Mouse (Mus musculus) liver, embryonic 11.5 days (tissue): ENCODE data around the gene Wdr18. TPM values are rescaled to one million over a fixed set of nuclear protein-coding genes. Genes with fewer than 3 reads are reported as not detected.
A peak's percentile ranks its signal among the peaks of the same experiment; 100 is the strongest.

ENCODE experiments used
- ATAC-seq: fragments of 200-750 bp; cut with Nextera tagmentation; replicated peaks from 2 replicates; pipeline ENCODE4 v1.8.0; 2017; ENCODE audit warnings: moderate number of reproducible peaks, mild to moderate bottlenecking, moderate TSS enrichment, moderate library complexity; ENCODE audit not compliant: low FRiP score
- DNase-seq: peaks from one replicate; pipeline ENCODE4 v3.0.0-alpha.2; 2017; ENCODE audit warnings: low spot score
- H3K27ac ChIP-seq: fragments of 300-500 bp; sonication (generic); 2 replicates; pipeline ENCODE4 v1.5.1; 2014; ENCODE audit warnings: mild to moderate bottlenecking, low read depth, low read length, control low read depth
- H3K27me3 ChIP-seq: fragments of 300-500 bp; sonication (generic); replicated peaks from 2 replicates; pipeline ENCODE4 v1.6.1; 2014; ENCODE audit warnings: low read length, mixed read lengths; ENCODE audit not compliant: control insufficient read depth, insufficient read depth
- H3K36me3 ChIP-seq: fragments of 300-500 bp; sonication (generic); 2 replicates; pipeline ENCODE4 v1.6.1; 2014; ENCODE audit warnings: mild to moderate bottlenecking, low read length, moderate library complexity, mixed read lengths; ENCODE audit not compliant: control insufficient read depth, insufficient read depth
- H3K4me1 ChIP-seq: fragments of 300-500 bp; sonication (generic); replicated peaks from 2 replicates; pipeline ENCODE4 v1.6.1; 2014; ENCODE audit warnings: low read length, mixed read lengths; ENCODE audit not compliant: control insufficient read depth, insufficient read depth
- H3K4me2 ChIP-seq: fragments of 300-500 bp; sonication (generic); 2 replicates; pipeline ENCODE4 v1.6.1; 2014; ENCODE audit warnings: mild to moderate bottlenecking, control low read depth, moderate library complexity
- H3K4me3 ChIP-seq: fragments of 300-500 bp; sonication (generic); 2 replicates; pipeline ENCODE4 v1.5.1; 2014; ENCODE audit warnings: low read depth, low read length, control low read depth
- H3K9ac ChIP-seq: fragments of 300-500 bp; sonication (generic); 2 replicates; pipeline ENCODE4 v1.6.1; 2014; ENCODE audit warnings: low read depth, low read length, control low read depth
- H3K9me3 ChIP-seq: fragments of 300-500 bp; sonication (generic); 2 replicates; pipeline ENCODE4 v1.6.1; 2016; ENCODE audit warnings: low read length, inconsistent platforms, mixed read lengths; ENCODE audit not compliant: control insufficient read depth
- WGBS: fragments of 180-500 bp; shearing (Covaris S2); extraction: QIAGEN DNeasy Blood & Tissue Kit; methylation state at CpG from one replicate; pipeline ENCODE4 v1.1.7; 2014; 5-methylcytosine and 5-hydroxymethylcytosine counted together
- polyA plus RNA-seq: library from polyadenylated mRNA; unstranded; fragments of >200 nt; fragmentation: Nextera tagmentation; extraction: Ambion mirVana; gene quantifications from 2 replicates; pipeline ENCODE4 v1.2.1, GENCODE M21; 2014

The Wdr18 gene
- polyA plus RNA-seq, 1 experiment from 2014 or later: 164 TPM

- Histone ChIP-seq H3K27me3 (peaks cover 9% of the 10 kb centered on the region), H3K27ac (no peak overlapping the region), H3K4me3 (no peak overlapping the region), H3K9me3 (no peaks in the 10 kb centered on the region), H3K36me3 (peaks cover 64% of the 10 kb centered on the region), H3K4me2 (no peak overlapping the region), H3K9ac (no peak overlapping the region), H3K4me1 (peaks cover 9% of the 10 kb centered on the region)
- WGBS: 88% methylated on average over 5 of the region's 5 CpGs
- no peak for ATAC-seq
- no peak for DNase-seq
Measured at GRCm38 (mm10) chr10:79965325-79965724, 5.4 kb downstream of the Wdr18 start.

GRCm38 (mm10) chr10:79966886-79967400 lies 7.0 kb downstream of the Wdr18 start:
- H3K36me3 ChIP-seq: peaks cover 56% of the 10 kb centered on the region

GRCm38 (mm10) chr10:79968181-79968580 lies 8.2 kb downstream of the Wdr18 start:
- Histone ChIP-seq H3K4me3 (no peak overlapping the region), H3K4me2 (no peak overlapping the region), H3K9ac (no peak overlapping the region), H3K4me1 (peaks cover 5% of the 10 kb centered on the region; the same call in 1 of the 2 replicates), H3K27ac (no peak overlapping the region), H3K9me3 (no peaks in the 10 kb centered on the region), H3K36me3 (peaks cover 44% of the 10 kb centered on the region), H3K27me3 (peaks cover 38% of the 10 kb centered on the region)
- ATAC-seq (no peak), DNase-seq (no peak)
- WGBS: 81% methylated on average over 1 of the region's 1 CpGs

More at GRCm38 (mm10) chr10:79966886-79967400, 7.0 kb downstream of the Wdr18 start:
- Histone ChIP-seq H3K9me3 (no peaks in the 10 kb centered on the region), H3K4me1 (peaks cover 5% of the 10 kb centered on the region; the same call in 1 of the 2 replicates), H3K4me2 (no peak overlapping the region), H3K27me3 (peaks cover 26% of the 10 kb centered on the region), H3K27ac (no peak overlapping the region), H3K9ac (no peak overlapping the region), H3K4me3 (no peak overlapping the region)
- DNase-seq (no peak), ATAC-seq (no peak)
- 87% methylated on average over 5 of the region's 5 CpGs for WGBS

GRCm38 (mm10) chr10:79969124-79969568 lies 9.2 kb downstream of the Wdr18 start:
- H3K27me3 ChIP-seq: peaks cover 40% of the 10 kb centered on the region
- 29% methylated on average over 3 of the region's 3 CpGs for WGBS

DNA sequence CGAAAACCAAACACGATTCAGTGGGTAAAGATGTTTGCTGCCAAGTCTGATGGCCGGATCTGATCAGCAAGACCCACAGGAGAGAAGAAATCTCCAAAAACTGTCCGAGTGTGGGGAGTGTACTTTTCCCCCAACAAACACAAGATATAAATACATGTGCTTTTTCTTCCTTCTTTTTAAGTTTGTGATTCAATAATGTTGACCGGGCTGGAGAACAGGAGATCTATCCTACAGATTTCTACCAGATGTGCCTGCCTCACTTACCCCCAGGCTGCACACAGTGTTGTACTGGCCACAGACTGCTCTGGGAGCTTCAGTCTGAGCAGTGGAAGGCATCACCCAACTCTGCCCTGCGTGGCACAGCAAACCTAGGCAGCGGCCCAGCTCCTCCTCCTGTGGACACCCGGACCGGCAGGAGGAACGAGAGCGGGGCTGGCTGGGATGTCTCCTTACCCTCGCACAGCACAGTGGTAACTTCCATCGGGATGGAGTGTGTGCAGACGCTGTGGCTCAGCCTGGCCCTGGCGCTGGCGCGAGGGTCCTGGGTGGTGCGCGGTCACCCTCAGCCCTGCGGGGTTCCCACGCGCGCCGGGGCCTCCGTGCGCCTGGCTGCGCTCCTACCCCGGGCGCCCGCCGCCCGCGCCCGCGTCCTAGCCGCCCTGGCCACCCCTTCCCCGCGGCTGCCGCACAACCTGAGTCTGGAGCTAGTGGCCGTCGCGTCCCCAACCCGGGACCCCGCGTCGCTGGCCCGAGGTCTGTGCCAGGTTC lies 10.6 kb downstream of the Wdr18 start, which contains the start of gene Grin3b:
Gene Grin3b, plus strand, starts transcription at position 301 of the 768 bp plus-strand sequence.
- H3K36me3 ChIP-seq: peaks cover 30% of the 10 kb centered on the region
- peaks cover 5% of the 10 kb centered on the region; the same call in 1 of the 2 replicates for H3K4me1 ChIP-seq
- H3K27me3 ChIP-seq: peaks cover 40% of the 10 kb centered on the region
- no peak for ATAC-seq
- no peak within 1 kb of the TSS for H3K27ac ChIP-seq
- DNase-seq: no peak
- H3K4me2 ChIP-seq: peak within 1 kb of the TSS; percentile 70
- H3K9me3 ChIP-seq: no peaks in the 10 kb centered on the region
- peak within 1 kb of the TSS; percentile 45 for H3K4me3 ChIP-seq
- H3K9ac ChIP-seq: peak within 1 kb of the TSS; percentile 55
- whole genome bisulfite sequencing: 9% methylated on average over 47 of the region's 47 CpGs

More at GRCm38 (mm10) chr10:79969124-79969568, 9.2 kb downstream of the Wdr18 start:
- Histone ChIP-seq H3K9ac (no peak overlapping the region), H3K4me2 (no peak overlapping the region), H3K27ac (no peak overlapping the region), H3K9me3 (no peaks in the 10 kb centered on the region), H3K4me3 (no peak overlapping the region), H3K36me3 (peaks cover 37% of the 10 kb centered on the region), H3K4me1 (peaks cover 5% of the 10 kb centered on the region; the same call in 1 of the 2 replicates)
- no peak for DNase-seq
- no peak for ATAC-seq

GRCm38 (mm10) chr10:79971183-79971497 lies 11.2 kb downstream of the Wdr18 start:
- WGBS: 8% methylated on average over 21 of the region's 21 CpGs
- peak overlapping the region; percentile 55 for H3K9ac ChIP-seq
- H3K4me3 ChIP-seq: peak overlapping the region; percentile 45
- H3K9me3 ChIP-seq: peaks cover 3% of the 10 kb centered on the region
- ATAC-seq (no peak), DNase-seq (no peak)
- H3K36me3 ChIP-seq: peaks cover 30% of the 10 kb centered on the region
- peak overlapping the region; percentile 70 for H3K4me2 ChIP-seq
- no peak overlapping the region for H3K27ac ChIP-seq
- H3K4me1 ChIP-seq: peaks cover 5% of the 10 kb centered on the region; the same call in 1 of the 2 replicates
- H3K27me3 ChIP-seq: peaks cover 40% of the 10 kb centered on the region

DNA sequence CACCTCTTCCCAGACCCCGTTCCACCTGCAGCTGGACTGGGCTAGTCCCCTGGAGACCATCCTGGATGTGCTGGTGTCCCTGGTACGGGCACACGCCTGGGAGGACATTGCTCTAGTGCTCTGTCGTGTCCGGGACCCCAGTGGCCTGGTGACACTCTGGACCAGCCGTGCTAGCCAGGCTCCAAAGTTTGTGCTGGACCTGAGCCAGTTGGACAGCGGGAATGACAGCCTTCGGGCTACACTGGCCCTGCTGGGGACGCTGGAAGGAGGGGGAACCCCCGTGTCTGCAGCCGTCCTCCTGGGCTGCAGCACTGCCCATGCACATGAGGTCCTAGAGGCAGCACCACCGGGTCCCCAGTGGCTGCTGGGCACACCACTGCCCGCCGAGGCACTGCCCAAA lies 12.9 kb downstream of the Wdr18 start:
- Histone ChIP-seq H3K4me2 (no peak overlapping the region), H3K4me3 (no peak overlapping the region), H3K4me1 (peaks cover 5% of the 10 kb centered on the region; the same call in 1 of the 2 replicates), H3K9ac (no peak overlapping the region), H3K27ac (no peak overlapping the region), H3K36me3 (peaks cover 31% of the 10 kb centered on the region), H3K27me3 (peaks cover 40% of the 10 kb centered on the region), H3K9me3 (peaks cover 19% of the 10 kb centered on the region)
- no peak for ATAC-seq
- DNase-seq: no peak
- 66% methylated on average over 14 of the region's 14 CpGs for WGBS

- Histone ChIP-seq H3K9ac (no peak overlapping the region), H3K27ac (no peak overlapping the region), H3K9me3 (peaks cover 21% of the 10 kb centered on the region), H3K4me1 (peaks cover 5% of the 10 kb centered on the region; the same call in 1 of the 2 replicates), H3K36me3 (peaks cover 40% of the 10 kb centered on the region), H3K4me3 (no peak overlapping the region), H3K4me2 (no peak overlapping the region), H3K27me3 (peaks cover 40% of the 10 kb centered on the region)
- no peak for DNase-seq
- no peak for ATAC-seq
- WGBS: 88% methylated on average over 21 of the region's 21 CpGs
Measured at GRCm38 (mm10) chr10:79974087-79974486, 14.1 kb downstream of the Wdr18 start.
